Mouse (Mus musculus): Measurements from ENCODE around the gene Tspan14.

Tspan14 gene

GRCm38 (mm10) chr14:40919521-40919920 lies 47.1 kb downstream of the Tspan14 start:
- no peak for DNase-seq (ENCODE audit: low spot score in 2 of 2)

DNA sequence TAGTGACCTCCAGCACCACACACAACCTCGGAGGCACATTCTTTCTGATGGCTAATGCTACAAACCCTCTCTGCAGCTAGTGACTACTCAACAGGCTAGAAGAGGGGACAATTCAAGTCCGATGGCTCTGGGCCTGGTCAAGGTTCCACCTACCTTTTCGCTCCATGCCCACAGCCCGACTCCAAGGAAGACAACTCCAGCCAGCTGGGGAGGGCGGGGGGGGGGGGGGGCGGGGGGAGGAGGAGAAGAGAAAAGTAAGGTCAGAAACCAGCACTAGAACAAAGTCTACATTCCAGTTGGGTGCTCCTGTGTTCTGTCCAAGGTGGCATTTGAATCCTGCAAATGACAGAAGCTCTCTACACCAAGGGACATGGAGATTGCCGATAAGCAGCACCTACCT lies 48.1 kb downstream of the Tspan14 start:
- DNase-seq (ENCODE audit: low spot score in 2 of 2) = no peak

DNA sequence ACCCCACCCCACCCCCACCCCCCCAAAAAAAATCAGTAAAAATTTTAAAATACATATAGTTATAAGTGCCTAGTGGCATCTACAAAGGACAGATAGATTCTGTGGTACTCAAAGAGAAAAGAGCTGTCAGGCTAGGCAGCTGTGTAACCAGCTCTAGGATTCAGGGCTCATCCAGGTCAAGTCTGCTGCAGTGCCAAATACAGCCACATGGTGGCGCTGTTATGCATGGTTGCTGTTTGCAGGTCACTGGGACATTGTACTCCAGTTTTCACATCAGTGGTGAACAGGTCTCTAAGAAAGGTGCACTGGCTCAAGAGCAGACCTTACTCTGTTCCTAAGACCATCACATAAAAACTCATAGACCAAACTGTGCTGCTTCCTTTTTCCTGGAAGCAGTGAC lies 49.0 kb downstream of the Tspan14 start:
- DNase-seq (ENCODE audit: low spot score in 2 of 2) = peak; percentile 65 to 88

GRCm38 (mm10) chr14:40916667-40917066 lies 49.9 kb downstream of the Tspan14 start:
- no peak for DNase-seq (ENCODE audit: low spot score in 2 of 2)

DNA sequence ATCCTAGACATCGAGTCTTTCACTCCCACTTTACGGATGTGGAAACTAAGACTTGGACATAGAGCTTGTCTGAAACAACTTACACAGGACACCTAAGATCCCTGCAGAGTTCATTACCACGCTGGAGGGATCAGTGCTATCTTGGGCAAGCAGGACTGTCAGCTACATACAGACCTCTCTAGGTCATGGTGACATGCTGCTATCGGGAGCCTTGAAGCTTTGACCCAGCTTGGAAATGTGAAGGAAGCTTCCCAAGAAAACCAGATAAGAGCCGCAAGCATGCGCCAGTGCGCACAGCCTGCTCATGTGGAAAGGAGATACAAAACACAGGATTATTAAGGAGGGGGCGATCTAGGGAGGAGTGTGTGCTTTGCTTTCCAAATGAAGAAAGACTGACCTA lies 50.8 kb downstream of the Tspan14 start:
- DNase-seq (ENCODE audit: low spot score in 2 of 2) = no peak

DNA sequence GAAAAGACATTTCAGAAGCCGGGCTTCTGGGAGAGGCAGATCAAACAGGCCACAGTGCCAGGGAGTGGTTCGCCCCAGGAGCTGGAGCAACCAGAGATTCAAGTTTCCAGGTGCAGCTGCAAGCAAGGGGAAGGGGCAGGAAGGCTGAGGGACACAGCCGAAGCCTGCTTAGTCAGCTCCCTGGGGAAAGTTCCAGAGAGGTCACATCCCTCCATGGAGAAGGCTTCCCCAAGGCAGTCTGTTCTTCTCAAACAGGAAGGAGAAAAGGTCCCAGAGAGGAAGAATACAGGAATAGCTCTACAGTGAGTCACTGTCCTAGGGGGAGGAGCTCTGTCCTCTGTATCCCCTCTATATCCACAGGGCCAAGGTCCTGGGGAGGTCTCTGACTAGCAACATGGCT lies 51.9 kb downstream of the Tspan14 start:
- no peak for DNase-seq (ENCODE audit: low spot score in 2 of 2)

DNA sequence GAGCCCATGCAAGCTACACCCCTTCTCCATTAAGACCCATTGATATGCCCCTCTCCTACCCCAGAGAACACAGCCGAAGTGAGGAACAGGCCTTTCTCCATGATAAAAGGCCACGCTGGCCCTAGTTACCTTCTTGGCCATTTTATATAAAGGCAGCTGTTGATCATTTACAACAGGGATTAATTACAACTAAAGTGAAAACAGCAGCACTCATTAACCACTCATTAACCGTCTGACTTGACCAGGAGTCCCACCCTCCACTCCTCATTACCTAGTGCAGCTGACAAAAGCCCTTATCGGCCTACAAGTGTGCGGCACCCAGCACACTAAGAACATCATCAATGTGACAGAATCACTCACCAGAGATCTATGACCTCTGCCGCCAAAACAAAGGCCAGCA lies 52.9 kb downstream of the Tspan14 start:
- DNase-seq (ENCODE audit: low spot score in 2 of 2) = no peak

GRCm38 (mm10) chr14:40911529-40911928 lies 55.1 kb downstream of the Tspan14 start:
- DNase-seq (ENCODE audit: low spot score in 2 of 2) = no peak

DNA sequence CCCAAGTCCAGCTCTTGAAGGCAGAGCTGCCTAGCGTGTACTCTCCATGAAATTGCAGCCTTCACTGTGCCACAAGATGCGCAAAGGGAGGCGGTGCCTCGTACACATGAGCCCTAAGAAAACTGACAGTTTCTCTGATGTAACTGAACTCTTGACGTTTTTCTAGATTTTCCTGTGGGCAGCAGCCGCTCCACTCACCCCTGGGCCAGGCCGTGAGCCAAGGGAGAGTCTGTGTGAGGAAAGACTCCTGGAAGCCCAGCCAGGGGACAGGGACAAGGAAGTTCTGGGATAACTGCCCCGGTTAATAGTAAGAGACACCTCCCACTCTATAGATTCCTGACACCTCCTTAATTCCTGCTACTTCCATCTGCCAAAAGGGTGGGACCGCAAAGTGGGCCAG lies 57.8 kb downstream of the Tspan14 start:
- DNase-seq (ENCODE audit: low spot score in 2 of 2) = no peak

- no peak for DNase-seq (ENCODE audit: low spot score in 2 of 2)
Observed at GRCm38 (mm10) chr14:40906770-40907169, 59.8 kb downstream of the Tspan14 start.

DNA sequence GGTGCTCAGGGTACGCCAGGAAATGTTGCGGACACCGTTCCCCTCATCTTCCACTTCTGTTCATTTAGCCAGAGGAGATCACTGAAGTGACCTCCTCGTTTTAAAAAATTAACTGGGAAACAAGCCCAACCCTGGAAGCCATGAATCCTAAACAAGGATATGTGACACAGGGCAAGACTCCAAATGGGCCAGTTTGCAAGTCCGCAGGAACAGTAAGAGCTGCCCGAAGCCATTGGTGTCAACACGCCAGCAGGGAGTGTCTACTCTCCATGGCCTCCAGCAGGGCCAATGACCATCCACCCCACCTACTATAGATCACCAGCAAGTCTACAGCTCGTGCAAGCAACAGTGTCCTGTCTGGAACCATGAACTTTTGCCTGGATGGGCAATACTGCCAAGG lies 60.8 kb downstream of the Tspan14 start:
- no peak for DNase-seq (ENCODE audit: low spot score in 2 of 2)

GRCm38 (mm10) chr14:40902307-40903055 lies 64.1 kb downstream of the Tspan14 start:
- no peak for DNase-seq (ENCODE audit: low spot score in 2 of 2)

DNA sequence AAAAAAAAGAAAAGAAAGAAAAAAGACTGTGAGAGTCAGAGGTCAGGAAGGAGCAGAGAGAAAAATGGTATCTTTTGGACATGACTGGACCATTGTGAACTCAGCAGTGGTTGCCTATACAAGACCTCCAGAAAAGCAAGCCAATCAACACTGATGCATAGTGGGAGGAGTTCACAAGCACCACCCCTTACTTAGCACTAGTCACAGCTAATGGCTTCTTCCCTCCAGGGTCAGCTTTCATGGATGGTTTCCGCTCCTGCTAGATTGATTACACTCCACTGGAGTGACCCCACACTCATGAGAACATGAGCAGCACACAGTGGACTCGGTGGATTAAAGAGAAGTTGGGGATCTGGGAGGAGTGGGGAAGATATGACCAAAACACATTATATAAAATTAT lies 66.3 kb downstream of the Tspan14 start:
- no peak for DNase-seq (ENCODE audit: low spot score in 2 of 2)

GRCm38 (mm10) chr14:40897916-40898315 lies 68.7 kb downstream of the Tspan14 start:
- DNase-seq (ENCODE audit: low spot score in 2 of 2) = no peak

GRCm38 (mm10) chr14:40895681-40896080 lies 70.9 kb downstream of the Tspan14 start:
- no peak for DNase-seq (ENCODE audit: low spot score in 2 of 2)

DNA sequence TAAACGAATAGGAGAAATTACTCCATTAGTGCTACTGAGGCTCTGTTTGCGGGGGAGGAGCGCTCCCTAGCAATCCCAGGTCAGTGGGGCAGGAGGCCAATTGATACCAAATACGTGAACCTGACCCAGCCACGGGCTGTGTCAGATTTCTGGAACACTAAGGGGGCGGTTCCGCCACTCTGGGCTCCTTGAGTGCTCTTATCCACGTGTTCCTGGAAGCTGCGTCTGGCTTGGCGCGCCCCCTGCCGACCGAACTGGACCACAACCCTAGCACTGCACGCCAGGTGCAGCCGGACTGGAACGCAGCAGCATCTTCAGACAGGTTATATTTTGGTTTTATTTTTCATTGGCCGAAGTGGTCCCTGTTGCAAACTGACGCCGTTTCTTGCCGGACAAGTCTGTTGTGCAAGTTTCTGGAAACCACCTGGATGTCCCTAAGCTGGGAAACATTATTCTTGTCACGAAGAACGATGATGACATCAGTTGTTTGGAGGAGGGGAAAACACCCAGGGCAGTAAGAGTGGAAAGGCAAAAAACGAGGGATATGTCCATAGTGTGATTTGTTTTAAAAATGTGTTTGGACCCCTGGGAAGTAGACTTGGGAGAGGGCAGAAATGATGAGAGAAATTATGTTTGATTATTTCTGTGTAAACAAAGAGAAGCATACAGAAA lies 71.9 kb downstream of the Tspan14 start:
- DNase-seq (ENCODE audit: low spot score in 2 of 2) = peak; percentile 63 to 65

DNA sequence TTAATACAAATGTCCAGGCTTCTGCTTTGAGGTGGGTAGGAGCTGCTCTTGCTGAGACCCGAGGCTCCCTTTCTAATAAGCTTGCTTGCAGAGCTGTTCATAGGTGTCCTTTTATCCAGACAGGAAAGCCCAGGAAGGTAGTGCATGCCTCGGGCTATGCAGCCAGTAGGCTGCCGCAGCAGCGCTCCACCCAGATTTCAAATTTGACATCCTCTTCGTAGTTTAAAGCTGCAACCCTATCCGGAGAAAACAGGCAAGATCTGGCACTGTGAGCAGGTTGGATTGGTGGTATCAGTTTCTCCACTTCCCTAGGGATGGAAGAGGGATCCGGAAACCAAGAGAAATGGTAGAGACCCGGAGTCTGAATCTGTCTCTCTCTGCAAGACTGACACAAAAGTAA lies 72.7 kb downstream of the Tspan14 start:
- no peak for DNase-seq (ENCODE audit: low spot score in 2 of 2)

- no peak for DNase-seq (ENCODE audit: low spot score in 2 of 2)
Observed at GRCm38 (mm10) chr14:40893196-40893595, 73.4 kb downstream of the Tspan14 start, which contains the start of gene Sh2d4b. Sh2d4b (minus strand) TSS chr14:40893266.

GRCm38 (mm10) chr14:40892326-40892825 lies 74.2 kb downstream of the Tspan14 start:
- no peak for DNase-seq (ENCODE audit: low spot score in 2 of 2)

- DNase-seq (ENCODE audit: low spot score in 2 of 2) = no peak
Observed at GRCm38 (mm10) chr14:40891506-40891905, 75.1 kb downstream of the Tspan14 start.

GRCm38 (mm10) chr14:40889704-40890103 lies 76.9 kb downstream of the Tspan14 start:
- DNase-seq (ENCODE audit: low spot score in 2 of 2) = peak; percentile 73 to 76

- no peak for DNase-seq (ENCODE audit: low spot score in 2 of 2)
Observed at GRCm38 (mm10) chr14:40889181-40889580, 77.4 kb downstream of the Tspan14 start.
